Mouse (Mus musculus): Measurements from ENCODE around the gene Numb. TPM values are rescaled to one million over a fixed set of nuclear protein-coding genes. Genes with fewer than 3 reads are reported as not detected.
"Not testable (repeated sequence)": the region's sequence is repeated elsewhere in the genome, so short reads cannot be mapped to it uniquely, and the experiment has no call there.

Gene Numb
- 71.7 and 73.3 TPM in 2 replicates for polyA plus RNA-seq (2012; rRNA removed)

GRCm38 (mm10) chr12:83921535-83922381 lies at the start of gene Numb:
Numb (minus strand) TSS chr12:83921934.
- peak; percentile 99 for DNase-seq (ENCODE audit: extremely low spot score in 1 of 2, low spot score in 1 of 2)

DNA sequence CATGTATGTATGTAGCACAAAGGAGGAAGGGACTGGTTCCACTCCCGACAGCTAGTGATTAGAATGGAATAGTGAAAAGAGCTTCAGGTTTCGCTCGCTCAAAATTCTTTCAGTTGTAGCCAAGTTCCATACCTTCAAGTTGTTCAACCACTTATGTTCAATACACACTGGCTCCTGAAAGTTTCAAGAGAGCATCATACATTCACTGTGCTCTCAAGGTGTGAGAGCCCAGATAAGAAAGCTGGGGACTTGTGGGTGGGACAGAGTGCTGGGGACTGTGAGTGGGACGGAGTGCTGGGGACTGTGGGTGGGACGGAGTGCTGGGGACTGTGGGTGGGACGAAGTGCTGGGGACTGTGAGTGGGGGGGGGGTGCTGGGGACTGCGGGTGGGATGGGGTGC lies 43.5 kb upstream of the Numb start:
- no peak for DNase-seq (ENCODE audit: extremely low spot score in 1 of 2, low spot score in 1 of 2)

DNA sequence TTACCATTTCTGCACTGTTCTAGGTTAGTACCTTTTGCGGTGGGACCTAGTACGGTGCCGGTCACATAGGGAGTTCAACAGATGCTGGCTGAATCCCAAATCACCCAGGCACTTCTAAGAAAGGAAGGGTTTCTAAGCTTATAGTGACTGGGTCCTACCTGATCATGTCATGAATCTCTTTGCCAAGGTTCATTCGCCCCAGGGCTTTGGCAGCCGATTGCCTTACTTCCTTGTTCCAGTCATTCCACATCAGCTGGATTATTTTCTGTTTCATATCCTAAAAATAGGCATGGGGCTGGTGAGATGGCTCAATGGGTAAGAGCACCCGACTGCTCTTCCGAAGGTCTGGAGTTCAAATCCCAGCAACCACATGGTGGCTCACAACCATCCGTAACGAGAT lies 36.5 kb upstream of the Numb start:
- no peak for DNase-seq (ENCODE audit: extremely low spot score in 1 of 2, low spot score in 1 of 2)

- DNase-seq (ENCODE audit: extremely low spot score in 1 of 2, low spot score in 1 of 2): no peak
These were observed 30.2 kb upstream of the Numb start for GRCm38 (mm10) chr12:83951711-83952575.

DNA sequence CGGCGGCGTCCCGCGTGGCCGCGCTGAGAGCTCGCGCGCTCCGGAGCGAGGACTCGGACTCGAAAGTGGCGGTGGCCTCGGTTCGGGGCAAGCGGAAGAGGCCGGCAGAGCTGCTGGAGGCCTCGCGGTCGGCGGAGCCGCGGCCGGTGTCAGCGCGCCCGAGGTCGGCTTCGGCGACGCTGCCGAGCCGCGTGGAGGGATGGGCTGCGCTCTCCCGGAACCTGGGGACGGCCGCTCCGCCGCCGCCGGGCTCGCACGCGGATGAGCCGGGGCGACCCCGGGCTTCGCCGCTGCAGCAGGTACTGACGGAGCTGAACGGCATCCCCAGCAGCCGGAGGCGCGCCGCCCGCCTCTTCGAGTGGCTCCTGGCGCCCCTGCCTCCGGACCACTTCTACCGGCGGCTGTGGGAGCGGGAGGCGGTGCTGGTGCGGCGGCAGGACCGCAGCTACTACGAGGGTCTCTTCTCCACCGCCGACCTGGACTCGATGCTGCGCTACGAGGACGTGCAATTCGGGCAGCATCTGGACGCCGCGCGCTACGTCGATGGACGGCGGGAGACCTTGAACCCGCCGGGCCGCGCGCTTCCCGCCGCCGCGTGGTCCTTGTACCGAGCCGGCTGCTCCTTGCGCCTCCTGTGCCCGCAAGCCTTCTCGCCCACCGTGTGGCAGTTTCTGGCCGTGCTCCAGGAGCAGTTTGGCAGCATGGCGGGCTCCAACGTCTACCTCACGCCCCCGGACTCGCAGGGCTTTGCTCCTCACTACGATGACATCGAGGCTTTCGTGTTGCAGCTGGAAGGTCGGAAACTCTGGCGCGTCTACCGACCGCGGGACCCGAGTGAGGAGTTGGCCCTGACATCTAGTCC lies 29.3 kb upstream of the Numb start:
- DNase-seq (ENCODE audit: extremely low spot score in 1 of 2, low spot score in 1 of 2): peak in 1 of 2 experiments; percentile 73

GRCm38 (mm10) chr12:83950493-83950839 lies 28.7 kb upstream of the Numb start, which contains the start of gene Riox1:
Riox1 (plus strand) TSS chr12:83950608.
- DNase-seq (ENCODE audit: extremely low spot score in 1 of 2, low spot score in 1 of 2): peak; percentile 61 to 91

DNA sequence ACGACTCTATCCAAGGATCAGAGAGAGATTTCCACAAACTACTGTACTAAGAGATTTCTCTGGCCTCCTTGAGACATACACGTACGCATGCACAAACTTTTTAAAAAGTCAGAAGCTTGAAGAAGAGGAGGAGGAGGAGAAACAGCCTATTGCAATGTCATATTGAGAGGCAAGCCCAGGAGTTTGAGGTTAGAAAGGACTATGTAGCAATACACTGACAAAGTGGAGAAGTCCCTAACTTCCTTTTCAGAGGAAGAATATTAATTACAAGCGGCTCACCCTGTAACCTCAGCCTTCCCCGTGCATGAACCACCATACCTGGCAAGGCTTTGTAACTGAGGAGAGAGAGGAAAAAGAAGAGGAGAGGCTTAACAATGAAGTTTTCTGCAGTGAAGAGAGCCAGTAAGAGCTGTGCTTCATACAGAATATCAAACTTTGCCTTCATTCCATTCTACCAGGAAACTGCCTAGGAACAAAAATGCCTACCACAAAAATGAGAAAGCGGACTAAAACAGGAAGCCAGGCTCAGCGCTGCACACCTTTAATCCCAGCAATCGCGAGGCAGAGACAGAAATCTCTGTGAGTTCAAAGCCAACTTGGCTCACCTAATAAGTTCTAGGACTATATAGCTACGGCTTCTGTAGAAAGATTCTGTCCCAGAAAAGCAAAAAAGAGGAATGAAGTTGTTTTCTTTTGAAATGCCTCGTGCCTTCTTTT lies 28.2 kb upstream of the Numb start:
- DNase-seq (ENCODE audit: extremely low spot score in 1 of 2, low spot score in 1 of 2): no peak

- no peak for DNase-seq (ENCODE audit: extremely low spot score in 1 of 2, low spot score in 1 of 2)
These were observed 27.3 kb upstream of the Numb start for GRCm38 (mm10) chr12:83949043-83949442.

DNA sequence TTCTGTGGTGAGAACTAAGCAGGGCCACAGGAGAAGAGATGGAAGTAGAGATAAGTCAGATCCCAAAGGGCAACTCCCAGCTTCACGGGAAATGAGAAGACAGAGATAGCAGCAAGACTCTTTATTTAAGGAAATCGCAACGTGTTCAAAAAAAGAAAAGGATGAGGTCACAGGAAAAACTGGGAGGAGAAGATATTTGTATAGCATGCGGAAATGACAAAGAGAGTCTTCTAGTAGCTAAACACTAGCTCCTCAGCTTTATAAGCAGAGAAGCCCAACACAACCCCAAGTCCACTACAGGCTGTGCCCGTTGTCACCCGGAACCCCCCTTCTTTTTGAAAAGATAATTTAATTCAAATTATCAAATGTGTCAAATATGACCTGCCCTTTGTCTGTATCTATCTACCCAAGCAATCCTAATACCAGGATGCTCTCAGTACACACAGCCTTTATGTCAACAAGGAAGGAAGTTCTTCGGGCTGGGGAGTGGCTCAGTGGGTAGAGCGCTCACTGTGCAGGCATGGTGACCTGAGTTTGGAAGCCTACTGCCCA lies 25.6 kb upstream of the Numb start:
- DNase-seq (ENCODE audit: extremely low spot score in 1 of 2, low spot score in 1 of 2): peak in 1 of 2 experiments; percentile 45

DNA sequence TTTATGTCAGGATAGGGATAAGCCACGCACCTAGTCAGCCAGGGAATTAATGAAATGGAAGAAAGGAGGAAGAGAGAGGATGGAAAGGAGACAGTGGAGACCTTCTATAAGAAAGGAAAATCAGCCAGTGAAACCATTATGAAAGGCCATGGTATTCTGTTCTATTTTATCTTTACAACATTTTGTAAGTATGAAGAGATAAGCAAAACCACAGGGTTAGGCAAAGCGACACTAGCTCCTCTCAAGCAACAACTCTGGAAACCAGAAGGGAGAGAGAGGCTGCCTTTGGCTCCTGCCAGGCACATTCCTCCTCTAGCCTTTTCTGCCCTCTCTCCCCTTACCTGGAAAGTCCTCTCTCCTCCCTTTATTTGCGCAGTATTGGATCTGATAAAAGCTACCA lies 20.2 kb upstream of the Numb start:
- no peak for DNase-seq (ENCODE audit: extremely low spot score in 1 of 2, low spot score in 1 of 2)

DNA sequence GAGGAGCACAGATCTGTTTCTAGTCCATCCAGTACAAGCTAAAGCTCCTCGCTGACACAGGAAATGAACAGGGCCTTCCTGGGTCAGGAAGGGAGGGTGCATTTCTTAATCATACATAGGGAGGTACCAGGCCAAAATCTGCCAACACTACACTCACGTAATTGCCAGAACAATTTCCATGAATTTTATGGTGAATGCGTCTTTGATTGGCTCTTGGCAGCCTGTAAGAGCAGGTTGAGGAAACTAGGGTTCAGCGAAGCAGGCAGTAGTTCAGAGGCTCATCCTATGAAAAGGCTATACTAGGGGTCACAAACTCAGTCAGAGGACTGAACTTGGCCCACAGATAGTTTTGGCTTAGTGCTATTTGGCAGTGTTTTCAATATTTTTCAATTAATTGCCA lies 18.3 kb upstream of the Numb start:
- DNase-seq (ENCODE audit: extremely low spot score in 1 of 2, low spot score in 1 of 2): no peak

GRCm38 (mm10) chr12:83939332-83939731 lies 17.6 kb upstream of the Numb start:
- no peak for DNase-seq (ENCODE audit: extremely low spot score in 1 of 2, low spot score in 1 of 2)

DNA sequence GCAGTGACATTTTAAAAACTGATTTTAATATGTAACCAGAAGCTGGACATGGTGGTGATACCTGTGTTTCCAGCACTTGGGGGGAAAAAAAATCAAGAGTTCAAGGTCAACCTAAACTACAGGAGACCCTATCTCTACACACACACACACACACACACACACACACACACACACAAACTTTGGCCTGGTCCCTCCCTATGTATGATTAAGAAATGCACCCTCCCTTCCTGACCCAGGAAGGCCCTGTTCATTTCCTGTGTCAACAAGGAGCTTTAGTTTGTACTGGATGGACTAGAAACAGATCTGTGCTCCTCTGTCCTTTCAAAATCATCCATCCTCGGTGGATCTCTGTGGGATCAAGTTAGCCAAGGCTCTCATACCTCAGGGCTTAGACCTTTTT lies 16.9 kb upstream of the Numb start:
- DNase-seq (ENCODE audit: extremely low spot score in 1 of 2, low spot score in 1 of 2): not testable (repeated sequence)

- peak in 1 of 2 experiments; percentile 48 for DNase-seq (ENCODE audit: extremely low spot score in 1 of 2, low spot score in 1 of 2)
These were observed 15.9 kb upstream of the Numb start for GRCm38 (mm10) chr12:83937600-83937999.

DNA sequence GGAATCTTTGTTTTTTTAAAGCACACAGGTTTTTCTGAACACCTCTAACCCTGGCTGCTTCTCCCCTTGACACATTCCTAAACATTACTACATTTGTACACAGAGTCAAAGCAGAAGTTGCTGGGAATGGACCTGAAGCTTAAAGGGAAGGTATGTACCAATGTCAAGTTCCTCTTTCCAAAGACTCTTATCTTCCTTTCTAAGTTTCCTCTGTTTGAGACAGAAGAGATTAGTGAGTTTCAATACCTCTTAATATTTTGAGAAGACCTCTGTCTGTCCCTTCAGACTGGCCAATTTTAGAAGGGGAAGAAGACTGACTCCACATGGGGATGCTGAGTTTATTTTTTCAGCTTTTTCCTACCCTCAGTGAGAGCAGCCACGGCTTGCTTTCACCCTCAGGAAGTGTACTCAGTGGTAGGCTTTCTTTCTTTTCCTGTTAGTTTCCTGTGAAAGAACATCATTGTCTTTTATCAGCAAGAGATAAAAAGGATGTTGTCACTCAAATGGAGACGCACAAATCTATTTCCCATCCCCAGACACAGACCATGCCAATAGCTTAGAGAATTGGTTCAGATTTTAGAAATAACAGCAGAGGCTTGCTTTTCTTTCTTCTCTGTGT lies 7.6 kb upstream of the Numb start:
- DNase-seq (ENCODE audit: extremely low spot score in 1 of 2, low spot score in 1 of 2): no peak

DNA sequence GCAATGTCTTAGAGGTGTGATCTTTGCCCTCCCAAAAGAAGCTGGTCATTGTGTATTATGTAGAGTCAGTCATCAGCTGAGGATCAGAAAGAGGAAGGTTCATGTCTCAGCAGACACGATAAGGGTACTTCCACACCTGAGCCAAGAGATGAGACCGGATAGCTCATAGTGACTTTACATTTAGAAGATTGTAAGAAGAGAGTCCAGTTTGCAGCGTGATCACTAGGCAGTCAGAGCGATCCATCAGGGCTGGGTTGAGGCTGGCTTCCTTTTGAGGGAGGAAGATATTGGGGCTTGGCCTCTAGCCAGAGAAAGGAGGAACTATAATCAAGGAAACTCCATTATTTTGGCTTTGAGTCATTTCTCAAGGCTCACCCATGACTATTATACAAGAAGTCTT lies 6.0 kb upstream of the Numb start:
- no peak for DNase-seq (ENCODE audit: extremely low spot score in 1 of 2, low spot score in 1 of 2)

DNA sequence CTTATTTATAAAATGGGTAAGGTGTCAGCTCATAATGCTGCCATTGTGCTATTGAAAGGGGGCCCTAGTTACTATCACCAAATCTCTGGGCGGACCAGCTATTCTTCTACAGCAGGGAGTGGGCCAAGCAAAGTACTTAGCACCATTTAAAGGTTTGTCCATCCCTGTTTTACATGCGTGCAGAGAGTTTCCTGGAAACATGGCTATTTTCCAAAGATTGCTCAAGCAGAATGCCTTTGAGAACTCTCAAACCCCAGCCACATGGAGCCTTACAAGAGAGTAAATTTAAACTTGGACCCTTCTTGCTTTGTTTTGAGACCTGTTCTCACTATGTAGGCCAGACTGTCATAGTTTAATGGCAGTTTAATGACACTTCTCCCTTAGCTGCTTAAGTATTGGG lies 4.3 kb upstream of the Numb start:
- DNase-seq (ENCODE audit: extremely low spot score in 1 of 2, low spot score in 1 of 2): no peak

GRCm38 (mm10) chr12:83925160-83925703 lies 3.5 kb upstream of the Numb start:
- DNase-seq (ENCODE audit: extremely low spot score in 1 of 2, low spot score in 1 of 2): no peak

DNA sequence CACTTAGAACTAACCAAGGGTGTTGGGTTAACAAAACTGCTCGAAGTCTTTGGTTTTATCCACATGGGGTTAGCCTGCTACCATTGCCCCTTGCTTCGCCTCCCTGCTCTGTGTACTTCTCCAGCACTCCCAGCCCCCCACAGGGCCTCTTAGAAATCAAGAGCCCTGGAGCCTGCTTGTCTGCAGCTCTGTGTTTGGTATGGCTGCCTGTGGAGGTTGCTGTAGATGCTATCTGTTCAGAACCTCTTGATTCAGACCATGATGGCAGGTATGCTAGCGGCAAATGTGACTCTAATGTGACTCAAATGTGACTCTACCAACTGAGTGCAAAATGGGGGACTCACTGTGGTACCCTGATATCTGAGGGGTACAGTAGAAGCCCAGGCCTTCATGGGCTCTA lies 2.6 kb upstream of the Numb start:
- DNase-seq (ENCODE audit: extremely low spot score in 1 of 2, low spot score in 1 of 2): no peak
